Mouse (Mus musculus): Measurements from ENCODE around the gene Tti1. TPM values are rescaled to one million over a fixed set of nuclear protein-coding genes. Genes with fewer than 3 reads are reported as not detected.

The Tti1 gene
- total RNA-seq, 2 experiments from 2014 or later: 25.8 to 27.1 TPM

- DNase-seq: no peak
Measured at GRCm38 (mm10) chr2:158039662-158040061, 11.4 kb upstream of the Tti1 start.

GRCm38 (mm10) chr2:158037571-158037970, 9.3 kb upstream of the Tti1 start:
- DNase-seq: no peak

GRCm38 (mm10) chr2:158036953-158037352, 8.7 kb upstream of the Tti1 start:
- DNase-seq: no peak

GRCm38 (mm10) chr2:158036408-158036807, 8.2 kb upstream of the Tti1 start:
- no peak for DNase-seq

GRCm38 (mm10) chr2:158035813-158036212, 7.6 kb upstream of the Tti1 start:
- no peak for DNase-seq

- no peak for DNase-seq
Measured at GRCm38 (mm10) chr2:158030007-158030406, 1.8 kb upstream of the Tti1 start.

- DNase-seq: no peak
Measured at GRCm38 (mm10) chr2:158027855-158028353, 329 bp downstream of the Tti1 start.

- peak; percentile 37 for DNase-seq
Measured at GRCm38 (mm10) chr2:158017330-158017729, 10.9 kb downstream of the Tti1 start.

GRCm38 (mm10) chr2:158012608-158013007, 15.6 kb downstream of the Tti1 start:
- no peak for DNase-seq

- peak; percentile 19 to 32 for DNase-seq
Measured at GRCm38 (mm10) chr2:158009373-158009772, 18.9 kb downstream of the Tti1 start.

GRCm38 (mm10) chr2:158005641-158006040, 22.6 kb downstream of the Tti1 start:
- no peak for DNase-seq

GRCm38 (mm10) chr2:158004620-158005019, 23.6 kb downstream of the Tti1 start:
- peak in 1 of 2 experiments; percentile 14 for DNase-seq

- peak; percentile 14 to 39 for DNase-seq
Measured at GRCm38 (mm10) chr2:157998817-157999216, 29.4 kb downstream of the Tti1 start.

GRCm38 (mm10) chr2:157992501-157992900, 35.7 kb downstream of the Tti1 start:
- DNase-seq: no peak

GRCm38 (mm10) chr2:157991026-157991425, 37.2 kb downstream of the Tti1 start:
- DNase-seq: no peak

GRCm38 (mm10) chr2:157989946-157990345, 38.3 kb downstream of the Tti1 start:
- DNase-seq: peak in 1 of 2 experiments; percentile 17

- DNase-seq: no peak
Measured at GRCm38 (mm10) chr2:157988416-157989190, 39.6 kb downstream of the Tti1 start.

- no peak for DNase-seq
Measured at GRCm38 (mm10) chr2:157986235-157986634, 42.0 kb downstream of the Tti1 start.

GRCm38 (mm10) chr2:157985611-157986010, 42.6 kb downstream of the Tti1 start:
- DNase-seq: no peak

- DNase-seq: no peak
Measured at GRCm38 (mm10) chr2:157983276-157983675, 45.0 kb downstream of the Tti1 start.

GRCm38 (mm10) chr2:157982727-157983126, 45.5 kb downstream of the Tti1 start:
- no peak for DNase-seq

GRCm38 (mm10) chr2:157979241-157979640, 49.0 kb downstream of the Tti1 start:
- no peak for DNase-seq

GRCm38 (mm10) chr2:157975595-157975994, 52.6 kb downstream of the Tti1 start:
- DNase-seq: no peak
